Mouse (Mus musculus): Measurements from ENCODE around the gene Alpk3. TPM values are rescaled to one million over a fixed set of nuclear protein-coding genes. Genes with fewer than 3 reads are reported as not detected.

The Alpk3 gene
- polyA plus RNA-seq, 1 experiment from 2014 or later = 0.11 TPM

DNA sequence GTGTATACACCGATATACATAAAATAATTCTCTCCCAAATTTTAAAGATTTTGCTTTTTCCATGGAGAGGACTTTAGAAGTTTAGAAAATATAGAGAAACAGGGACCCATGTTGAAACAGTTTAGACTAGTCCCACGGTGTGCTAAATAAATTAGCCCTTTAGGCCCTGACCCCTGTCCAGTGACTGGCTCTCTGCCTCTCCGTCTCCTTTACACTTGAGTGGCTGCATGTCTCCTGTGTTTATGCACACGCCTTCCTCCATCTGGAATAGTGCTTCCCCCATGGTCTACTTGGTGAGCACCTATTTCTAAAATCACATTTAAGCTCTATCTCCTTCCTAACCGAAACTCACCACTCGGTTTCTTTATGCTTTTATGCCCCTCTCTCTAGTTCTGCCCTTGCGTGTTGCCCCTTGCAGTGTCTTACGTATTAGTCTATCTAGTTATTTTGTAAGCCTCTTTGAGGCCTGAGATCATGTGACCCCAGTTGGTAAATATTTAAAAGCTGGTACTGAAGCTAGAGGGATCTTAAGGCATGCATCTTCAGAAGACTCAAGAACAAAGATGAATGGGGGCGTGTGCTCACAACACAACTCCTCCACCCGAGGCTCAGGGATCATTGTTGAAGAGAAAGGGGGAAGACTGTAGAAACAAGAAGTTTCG is 1.6 kb upstream of the Alpk3 start:
- H3K27me3 ChIP-seq (replicated peaks; ENCODE audit: low read depth, poor library complexity, severe bottlenecking) = 0 out of 2 replicates have a peak, but pooled peaks cover 10% of the 10 kb centered on the region
- no peak for DNase-seq (ENCODE audit: low spot score)
- no peaks in the 10 kb centered on the region for H3K36me3 ChIP-seq (replicated peaks)
- no peaks in the 10 kb centered on the region for H3K9me3 ChIP-seq
- H3K4me3 ChIP-seq = no peak overlapping the region
- no peak overlapping the region for H3K27ac ChIP-seq (replicated peaks)
- peaks cover 35% of the 10 kb centered on the region for H3K4me1 ChIP-seq
- 80% methylated on average over 11 of the region's 11 CpGs for WGBS

DNA sequence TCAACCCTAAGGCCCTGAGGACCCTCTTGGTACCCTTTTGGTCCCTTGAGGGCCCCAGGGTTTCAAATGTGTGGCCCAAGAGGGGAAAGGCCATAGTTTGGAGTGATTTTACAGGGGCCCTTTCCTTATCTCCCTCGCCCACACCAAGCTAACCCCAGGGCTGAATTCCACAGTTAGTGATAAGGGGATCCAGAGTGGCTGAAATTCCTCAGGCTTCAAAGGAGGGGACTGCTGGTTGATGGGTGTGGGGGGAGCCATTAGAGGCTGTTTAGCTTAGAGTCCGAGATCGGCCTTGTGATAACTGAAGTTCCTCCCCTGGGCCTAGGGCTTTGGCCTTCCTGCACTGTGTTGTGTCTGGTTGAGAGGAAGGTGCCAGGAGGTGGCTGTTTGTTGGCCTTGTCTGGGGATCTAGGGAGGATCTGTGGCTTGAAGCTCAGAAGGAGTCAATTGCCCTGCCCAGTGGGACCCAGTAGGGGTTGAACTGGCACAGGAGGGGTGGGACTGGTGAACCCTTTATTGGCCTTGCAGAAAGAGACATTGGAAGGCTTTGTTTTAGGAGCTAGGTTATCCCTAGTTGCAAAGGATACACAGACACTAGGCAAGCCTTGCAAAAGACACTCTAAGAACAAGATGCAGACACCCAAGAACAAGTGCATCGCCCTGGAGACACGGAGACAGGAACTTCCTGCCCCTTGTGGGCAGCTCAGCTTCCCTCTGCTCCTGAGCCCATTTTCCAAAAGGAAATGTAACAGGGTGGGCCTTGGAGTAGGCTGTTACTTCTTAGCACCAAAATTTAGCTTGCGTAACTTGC is 706 bp downstream of the Alpk3 start:
- Histone ChIP-seq H3K4me3 (no peak overlapping the region; the same call in 1 of the 2 replicates), H3K27ac (replicated peaks) (peak overlapping the region; percentile 59), H3K4me1 (peaks cover 35% of the 10 kb centered on the region), H3K36me3 (replicated peaks) (no peaks in the 10 kb centered on the region), H3K27me3 (replicated peaks; ENCODE audit: low read depth, poor library complexity, severe bottlenecking) (0 out of 2 replicates have a peak, but pooled peaks cover 10% of the 10 kb centered on the region), H3K9me3 (no peaks in the 10 kb centered on the region)
- DNase-seq (ENCODE audit: low spot score) = no peak
- 55% methylated on average over 6 of the region's 6 CpGs for WGBS

DNA sequence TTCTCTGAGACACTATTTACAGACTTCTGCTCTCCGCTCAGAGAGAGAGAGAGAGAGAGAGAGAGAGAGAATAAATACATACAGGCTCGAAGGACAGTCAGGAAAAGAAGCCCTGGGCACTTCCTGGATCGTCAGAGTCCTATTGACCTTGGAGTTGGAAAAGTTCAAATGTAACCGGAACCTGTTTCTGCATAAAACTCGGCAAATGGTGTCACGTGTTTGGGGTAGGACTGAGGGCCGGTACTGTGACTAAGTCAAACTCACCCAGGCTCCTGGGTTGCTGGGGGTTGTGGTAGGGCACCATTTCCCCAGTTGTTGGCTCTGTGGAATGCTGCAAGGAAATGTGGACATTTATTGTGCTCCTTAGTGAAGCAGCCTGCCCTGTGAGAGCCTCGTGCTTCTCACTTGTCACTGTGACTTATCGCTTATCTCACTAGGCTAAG is 1.3 kb downstream of the Alpk3 start:
- Histone ChIP-seq H3K4me3 (no peak overlapping the region), H3K4me1 (peaks cover 38% of the 10 kb centered on the region), H3K27me3 (replicated peaks; ENCODE audit: low read depth, poor library complexity, severe bottlenecking) (peaks cover 10% of the 10 kb centered on the region; the same call in 1 of the 2 replicates), H3K36me3 (replicated peaks) (no peaks in the 10 kb centered on the region), H3K9me3 (no peaks in the 10 kb centered on the region), H3K27ac (replicated peaks) (peak overlapping the region; percentile 5)
- 57% methylated on average over 9 of the region's 9 CpGs for WGBS
- no peak for DNase-seq (ENCODE audit: low spot score)

DNA sequence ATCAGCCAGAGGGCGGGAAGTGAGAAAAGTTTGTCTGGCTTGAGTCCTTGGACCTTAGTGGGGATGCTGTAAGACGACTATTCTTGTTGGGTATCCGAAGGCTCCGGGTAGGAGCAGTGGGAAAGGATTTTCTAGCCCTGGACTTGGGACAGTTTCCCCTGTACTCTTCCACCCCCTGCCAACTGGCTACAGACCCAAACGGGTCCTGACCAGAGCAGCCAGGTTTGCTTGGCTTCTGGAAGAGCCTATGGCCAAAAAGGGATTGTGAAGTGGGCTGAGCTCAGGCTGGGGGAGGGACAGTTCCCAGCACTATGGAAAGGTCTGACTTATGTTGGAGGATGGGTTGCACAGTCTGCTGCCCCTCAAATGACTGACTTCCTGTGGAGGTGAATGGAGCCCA is 2.0 kb downstream of the Alpk3 start:
- 81% methylated on average over 5 of the region's 5 CpGs for WGBS
- DNase-seq (ENCODE audit: low spot score) = no peak
- Histone ChIP-seq H3K27ac (replicated peaks) (peak overlapping the region; percentile 10), H3K4me3 (no peak overlapping the region), H3K4me1 (peaks cover 38% of the 10 kb centered on the region), H3K9me3 (no peaks in the 10 kb centered on the region), H3K27me3 (replicated peaks; ENCODE audit: low read depth, poor library complexity, severe bottlenecking) (peaks cover 10% of the 10 kb centered on the region; the same call in 1 of the 2 replicates), H3K36me3 (replicated peaks) (no peaks in the 10 kb centered on the region)

GRCm38 (mm10) chr7:81060908-81061307 is 3.5 kb downstream of the Alpk3 start:
- DNase-seq (ENCODE audit: low spot score) = no peak
- H3K9me3 ChIP-seq = no peaks in the 10 kb centered on the region
- H3K4me1 ChIP-seq = peaks cover 38% of the 10 kb centered on the region
- 86% methylated on average over 2 of the region's 2 CpGs for WGBS
- no peak overlapping the region for H3K4me3 ChIP-seq
- H3K27me3 ChIP-seq (replicated peaks; ENCODE audit: low read depth, poor library complexity, severe bottlenecking) = peaks cover 10% of the 10 kb centered on the region; the same call in 1 of the 2 replicates
- H3K27ac ChIP-seq (replicated peaks) = no peak overlapping the region
- H3K36me3 ChIP-seq (replicated peaks) = no peaks in the 10 kb centered on the region

- peaks cover 34% of the 10 kb centered on the region for H3K4me1 ChIP-seq
- 86% methylated on average over 11 of the region's 11 CpGs for WGBS
- H3K36me3 ChIP-seq (replicated peaks) = no peaks in the 10 kb centered on the region
- no peak for DNase-seq (ENCODE audit: low spot score)
- H3K27ac ChIP-seq (replicated peaks) = no peak overlapping the region
- no peak overlapping the region for H3K4me3 ChIP-seq
- H3K27me3 ChIP-seq (replicated peaks; ENCODE audit: low read depth, poor library complexity, severe bottlenecking) = peaks cover 10% of the 10 kb centered on the region; the same call in 1 of the 2 replicates
- no peaks in the 10 kb centered on the region for H3K9me3 ChIP-seq
Measured at GRCm38 (mm10) chr7:81061936-81062335, 4.5 kb downstream of the Alpk3 start.

DNA sequence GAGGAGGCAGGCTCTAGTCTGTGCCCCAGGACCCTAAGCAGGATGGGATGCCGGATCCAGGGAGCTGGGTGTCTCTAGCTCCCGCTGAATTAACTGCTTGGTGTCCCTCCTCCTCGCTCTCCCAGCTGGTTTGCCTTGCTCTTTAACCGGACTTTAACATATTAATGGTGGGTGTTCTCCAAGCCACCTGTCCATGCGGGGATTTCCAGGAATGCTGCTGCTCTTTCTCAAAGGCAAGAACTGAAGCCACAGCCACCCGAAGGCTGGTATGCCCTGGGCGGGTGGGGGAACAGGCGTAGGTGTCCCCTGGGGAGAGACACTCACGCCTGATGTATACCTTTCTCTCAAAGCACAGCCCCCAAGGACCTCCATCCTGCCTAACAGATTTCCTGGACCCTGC is 5.9 kb downstream of the Alpk3 start:
- peaks cover 1% of the 10 kb centered on the region; the same call in 1 of the 2 replicates for H3K27me3 ChIP-seq (replicated peaks; ENCODE audit: low read depth, poor library complexity, severe bottlenecking)
- 68% methylated on average over 9 of the region's 9 CpGs for WGBS
- no peak for DNase-seq (ENCODE audit: low spot score)
- H3K4me1 ChIP-seq = peaks cover 20% of the 10 kb centered on the region
- H3K27ac ChIP-seq (replicated peaks) = no peak overlapping the region
- H3K36me3 ChIP-seq (replicated peaks) = no peaks in the 10 kb centered on the region
- no peaks in the 10 kb centered on the region for H3K9me3 ChIP-seq
- H3K4me3 ChIP-seq = no peak overlapping the region

- Histone ChIP-seq H3K27ac (replicated peaks) (no peak overlapping the region), H3K4me1 (peaks cover 3% of the 10 kb centered on the region), H3K27me3 (replicated peaks; ENCODE audit: low read depth, poor library complexity, severe bottlenecking) (no peaks in the 10 kb centered on the region; the same call in 1 of the 2 replicates), H3K36me3 (replicated peaks) (no peaks in the 10 kb centered on the region), H3K4me3 (no peak overlapping the region), H3K9me3 (no peaks in the 10 kb centered on the region)
- 41% methylated on average over 6 of the region's 6 CpGs for WGBS
- no peak for DNase-seq (ENCODE audit: low spot score)
Measured at GRCm38 (mm10) chr7:81066714-81067113, 9.3 kb downstream of the Alpk3 start.

GRCm38 (mm10) chr7:81072463-81072862 is 15.1 kb downstream of the Alpk3 start:
- WGBS = 33% methylated on average over 5 of the region's 5 CpGs
- Histone ChIP-seq H3K36me3 (replicated peaks) (no peaks in the 10 kb centered on the region), H3K27ac (replicated peaks) (no peak overlapping the region), H3K27me3 (replicated peaks; ENCODE audit: low read depth, poor library complexity, severe bottlenecking) (0 out of 2 replicates have a peak, but pooled peaks cover under 1% of the 10 kb centered on the region), H3K4me1 (peaks cover 36% of the 10 kb centered on the region), H3K4me3 (no peak overlapping the region), H3K9me3 (no peaks in the 10 kb centered on the region)
- no peak for DNase-seq (ENCODE audit: low spot score)

DNA sequence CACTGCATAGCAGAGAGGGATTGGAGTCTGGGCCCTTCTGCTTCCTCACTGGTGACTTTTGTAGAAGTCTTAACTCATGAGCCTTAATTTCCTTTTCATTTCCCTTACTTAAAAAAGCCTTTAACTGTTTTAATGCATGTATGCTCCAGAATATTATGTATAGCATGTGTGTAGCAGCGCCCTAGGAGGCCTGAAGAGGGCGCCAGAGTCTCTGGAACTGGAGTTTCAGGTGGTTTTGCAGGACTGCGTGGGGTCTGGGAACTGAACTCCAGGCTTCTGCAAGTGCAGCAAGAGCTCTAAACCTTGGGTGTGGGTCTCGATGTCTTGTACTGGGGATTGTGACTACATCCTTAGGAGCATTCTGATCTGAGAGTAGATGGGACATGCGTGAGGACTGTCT is 15.9 kb downstream of the Alpk3 start:
- no peaks in the 10 kb centered on the region for H3K36me3 ChIP-seq (replicated peaks)
- 82% methylated on average over 5 of the region's 5 CpGs for WGBS
- no peak overlapping the region for H3K27ac ChIP-seq (replicated peaks)
- 0 out of 2 replicates have a peak, but pooled peaks cover 5% of the 10 kb centered on the region for H3K27me3 ChIP-seq (replicated peaks; ENCODE audit: low read depth, poor library complexity, severe bottlenecking)
- H3K4me3 ChIP-seq = no peak overlapping the region
- peaks cover 36% of the 10 kb centered on the region for H3K4me1 ChIP-seq
- no peak for DNase-seq (ENCODE audit: low spot score)
- H3K9me3 ChIP-seq = no peaks in the 10 kb centered on the region

DNA sequence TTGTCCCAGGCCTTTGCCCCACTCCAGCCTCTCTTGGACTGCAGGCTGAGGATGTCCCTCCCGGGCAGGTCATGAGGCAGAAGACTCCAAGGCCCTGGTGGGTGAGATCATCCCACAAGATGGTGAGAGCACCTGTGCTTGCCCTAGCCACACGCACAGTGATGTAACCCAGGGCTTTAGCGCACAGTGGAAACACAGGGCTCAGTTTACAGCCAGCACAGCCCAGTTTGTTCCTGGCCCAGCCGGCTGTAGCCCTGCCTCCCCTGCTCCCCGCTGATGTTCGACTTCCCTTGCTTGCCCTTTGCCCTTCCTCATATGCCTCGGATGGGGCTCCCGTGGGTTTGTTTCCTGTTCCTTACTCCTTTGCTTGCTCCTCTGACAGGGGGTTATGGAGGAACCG is 17.1 kb downstream of the Alpk3 start:
- DNase-seq (ENCODE audit: low spot score) = peak; percentile 54
- Histone ChIP-seq H3K27ac (replicated peaks) (peak overlapping the region; percentile 16; the same call in 1 of the 2 replicates), H3K4me1 (peaks cover 36% of the 10 kb centered on the region), H3K36me3 (replicated peaks) (no peaks in the 10 kb centered on the region), H3K9me3 (no peaks in the 10 kb centered on the region), H3K27me3 (replicated peaks; ENCODE audit: low read depth, poor library complexity, severe bottlenecking) (0 out of 2 replicates have a peak, but pooled peaks cover 5% of the 10 kb centered on the region), H3K4me3 (no peak overlapping the region)
- 45% methylated on average over 9 of the region's 9 CpGs for WGBS

GRCm38 (mm10) chr7:81075299-81075698 is 17.9 kb downstream of the Alpk3 start:
- DNase-seq (ENCODE audit: low spot score) = no peak
- no peaks in the 10 kb centered on the region for H3K9me3 ChIP-seq
- H3K4me3 ChIP-seq = no peak overlapping the region
- H3K4me1 ChIP-seq = peaks cover 36% of the 10 kb centered on the region
- H3K27ac ChIP-seq (replicated peaks) = peak overlapping the region; percentile 2; the same call in 1 of the 2 replicates
- H3K36me3 ChIP-seq (replicated peaks) = no peaks in the 10 kb centered on the region
- WGBS = 69% methylated on average over 7 of the region's 7 CpGs
- H3K27me3 ChIP-seq (replicated peaks; ENCODE audit: low read depth, poor library complexity, severe bottlenecking) = 0 out of 2 replicates have a peak, but pooled peaks cover 5% of the 10 kb centered on the region

All from embryonic facial prominence, embryonic 10.5 days (tissue).